Mouse (Mus musculus): ENCODE measurements around the gene Ggt7.

DNA sequence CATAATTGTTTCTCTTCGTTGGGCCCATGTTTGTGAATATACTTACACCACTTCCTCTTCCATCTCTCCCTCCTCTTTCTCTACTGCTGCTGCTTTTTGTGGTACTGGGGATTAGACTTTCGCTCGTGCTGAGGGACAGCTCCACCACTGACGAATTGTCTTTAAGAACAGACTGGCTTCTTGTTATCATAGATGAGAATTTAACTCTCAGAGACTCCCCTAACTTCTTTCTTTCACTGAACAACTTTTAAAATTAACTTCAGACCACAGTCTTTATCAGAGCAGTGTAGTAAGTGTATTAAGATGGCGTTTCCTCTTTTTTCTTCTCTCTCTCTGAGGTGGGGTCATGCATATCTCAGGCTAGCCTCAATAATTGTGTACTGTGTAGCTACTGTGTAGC lies 5.7 kb upstream of the Ggt7 start:
- TF ChIP-seq CTCF (conservative IDR thresholded peaks at IDR 0.05; ENCODE audit: low read length) (no peak), POU5F1 (IDR thresholded peaks at IDR 0.05; ENCODE audit: borderline replicate concordance, low read length) (no peak)
